ENCODE assay signal across 17 mouse cellular contexts in the genomic region with DNA sequence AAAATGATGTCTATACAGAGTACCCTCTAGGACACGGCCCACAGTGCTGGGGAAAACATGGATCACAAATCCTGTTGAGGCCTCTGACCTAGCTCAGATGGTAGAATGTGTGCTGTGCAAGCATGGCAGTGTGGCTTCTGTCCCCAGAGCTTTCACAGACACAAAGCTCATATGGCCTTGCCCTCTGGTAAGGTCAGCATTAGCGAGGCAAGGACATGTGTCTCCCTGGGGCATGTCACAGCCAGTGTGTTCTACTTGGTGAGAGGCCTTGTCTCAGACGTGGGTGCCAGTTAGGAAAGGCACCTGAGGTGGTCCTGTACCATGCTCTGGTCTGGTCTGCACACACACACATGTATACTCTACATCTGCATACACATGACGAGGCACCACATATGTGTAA. TPM values are rescaled to one million over a fixed set of nuclear protein-coding genes. Genes with fewer than 3 reads are reported as not detected.
DNase-seq lines count a peak whose midpoint lies in the region; ATAC-seq and TF ChIP-seq lines count a peak whose summit lies in the region.
"Had no signal": no experiment of that assay in that cellular context is flagged by ENCODE, and none has a peak within 500 bp of the region (broad histone marks: within the 10 kb centered on the region; RNA-seq: fewer than 3 reads in every experiment).

No protein-coding gene starts in this region.

- no peak for TF ChIP-seq CTCF in gastrocnemius, adult 2 months (IDR thresholded peaks at IDR 0.05)

- H3K4me3 ChIP-seq in gastrocnemius, adult 2 months, result no peak overlapping the region
- H3K4me3 ChIP-seq in heart, embryonic 15.5 days, result no peak overlapping the region
- no peak overlapping the region for H3K4me3 ChIP-seq in liver, embryonic 13.5 days (replicated peaks)
- H3K4me3 ChIP-seq: forebrain, embryonic 12.5 days; hindbrain, embryonic 12.5 days; limb, embryonic 12.5 days had no signal

- ATAC-seq in heart, embryonic 15.5 days (replicated peaks; ENCODE audit: insufficient number of reproducible peaks, insufficient read depth, low FRiP score, low read depth), result no peak
- ATAC-seq in liver, embryonic 13.5 days (ENCODE audit: low read depth), result peak; percentile 18; the same call in 1 of the 2 replicates

- intact Hi-C loops in gastrocnemius, adult 2 months (cut with DNase I), result no loop called here
- intact Hi-C loops in gastrocnemius, postnatal 36 days (cut with DNase I), result no loop called here
- intact Hi-C loops in heart, postnatal 36 days (cut with DNase I), result no loop called here

- H3K9ac ChIP-seq in heart, embryonic 15.5 days, result no peak overlapping the region
- no peak overlapping the region for H3K9ac ChIP-seq in liver, embryonic 13.5 days
- H3K9ac ChIP-seq: forebrain, embryonic 12.5 days; hindbrain, embryonic 12.5 days; limb, embryonic 12.5 days had no signal

- H3K27me3 ChIP-seq in heart, embryonic 15.5 days, result no peaks in the 10 kb centered on the region
- no peaks in the 10 kb centered on the region for H3K27me3 ChIP-seq in liver, embryonic 13.5 days
- H3K27me3 ChIP-seq: forebrain, embryonic 12.5 days; hindbrain, embryonic 12.5 days; limb, embryonic 12.5 days had no signal

- peak overlapping the region; percentile 92 for H3K27ac ChIP-seq in gastrocnemius, adult 2 months
- peak overlapping the region; percentile 83 for H3K27ac ChIP-seq in heart, embryonic 15.5 days
- no peak overlapping the region for H3K27ac ChIP-seq in liver, embryonic 13.5 days
- H3K27ac ChIP-seq: forebrain, embryonic 12.5 days; hindbrain, embryonic 12.5 days; kidney, postnatal 0 days had no signal

- H3K4me1 ChIP-seq in heart, embryonic 15.5 days (replicated peaks), result peaks cover 75% of the 10 kb centered on the region
- H3K4me1 ChIP-seq in liver, embryonic 13.5 days (replicated peaks), result peaks cover 15% of the 10 kb centered on the region

- H3K36me3 ChIP-seq in heart, embryonic 15.5 days, result no peaks in the 10 kb centered on the region
- H3K36me3 ChIP-seq in liver, embryonic 13.5 days, result no peaks in the 10 kb centered on the region
- H3K36me3 ChIP-seq: forebrain, embryonic 12.5 days; hindbrain, embryonic 12.5 days; limb, embryonic 12.5 days had no signal

- H3K4me2 ChIP-seq in heart, embryonic 15.5 days, result no peak overlapping the region
- no peak overlapping the region for H3K4me2 ChIP-seq in liver, embryonic 13.5 days
- H3K4me2 ChIP-seq: forebrain, embryonic 12.5 days; hindbrain, embryonic 12.5 days; limb, embryonic 12.5 days had no signal

- 60% methylated on average over 4 of the region's 4 CpGs for WGBS in heart, embryonic 15.5 days
- 50% methylated on average over 4 of the region's 4 CpGs for WGBS in liver, embryonic 13.5 days (ENCODE audit: insufficient replicate concordance)

- no peak for DNase-seq in gastrocnemius, adult 2 months
- DNase-seq in gastrocnemius, postnatal 36 days, result no peak
- DNase-seq in heart, postnatal 36 days, result no peak
- peak; percentile 46 for DNase-seq in adrenal gland, postnatal 14 days
- no peak for DNase-seq in liver, embryonic 13.5 days
- DNase-seq in embryo, embryonic 9.5 days (ENCODE audit: extremely low spot score), result no peak
- DNase-seq: cerebellum, postnatal 36 days; gastrocnemius, postnatal 25 days; kidney, adult 18-20 months; lung, adult 18-20 months; lung, postnatal 14 days; right cerebral cortex, postnatal 4 days had no signal

- H3K9me3 ChIP-seq in heart, embryonic 15.5 days (replicated peaks), result no peaks in the 10 kb centered on the region
- no peaks in the 10 kb centered on the region for H3K9me3 ChIP-seq in liver, embryonic 13.5 days (replicated peaks)
- H3K9me3 ChIP-seq: forebrain, embryonic 12.5 days; hindbrain, embryonic 12.5 days; limb, embryonic 12.5 days had no signal

RNA-seq across cellular contexts. Expression of a gene that starts 30.4 kb away (rescaled TPM):
- 10 to 100 TPM; 17.7 to 18.0 TPM for total RNA-seq in gastrocnemius, adult 2 months (2021)
- total RNA-seq in gastrocnemius, postnatal 36 days (2021), result 10 to 100 TPM; 16.6 to 18.6 TPM
- 42.6 and 49.5 TPM in 2 replicates for polyA plus RNA-seq in heart, embryonic 15.5 days (2015; fragmentation: Nextera tagmentation; extraction: Ambion mirVana)
- total RNA-seq in heart, postnatal 36 days (2021), result 10 to 100 TPM; 29.5 to 32.5 TPM
- 56.7 and 61.6 TPM in 2 replicates for total RNA-seq in adrenal gland, postnatal 14 days (2021)
- polyA plus RNA-seq in liver, embryonic 13.5 days (2015; fragmentation: Nextera tagmentation; extraction: Ambion mirVana), result 6.1 and 7.4 TPM in 2 replicates
